Mouse (Mus musculus) layer of hippocampus, postnatal 25 days (tissue): ENCODE data around the gene Zfp618. TPM values are rescaled to one million over a fixed set of nuclear protein-coding genes. Genes with fewer than 3 reads are reported as not detected.

ENCODE experiments used
- DNase-seq, 2 experiments: peaks; one replicate each; pipeline ENCODE4 v3.0.0; 2022; ENCODE audit warnings: mixed read lengths in 2 of 2, low spot score in 1 of 2; ENCODE audit errors: extremely low spot score in 1 of 2
- total RNA-seq, 2 experiments: library from RNA; stranded (reverse); gene quantifications; 2 replicates each; pipeline ENCODE4 v1.2.3; 2021

Gene Zfp618
- 1 to 10 TPM; 2.5 to 3.4 TPM for total RNA-seq

- no peak for DNase-seq
Observed at GRCm38 (mm10) chr4:62965497-62966302, at the start of gene Zfp618. Zfp618 (plus strand) TSS chr4:62965573.

GRCm38 (mm10) chr4:62917056-62917455 is 48.3 kb upstream of the Zfp618 start:
- DNase-seq, result no peak

- no peak for DNase-seq
Observed at GRCm38 (mm10) chr4:62933798-62934197, 31.6 kb upstream of the Zfp618 start.

- DNase-seq, result no peak
Observed at GRCm38 (mm10) chr4:62935589-62936218, 29.7 kb upstream of the Zfp618 start.

GRCm38 (mm10) chr4:62941961-62942892 is 23.1 kb upstream of the Zfp618 start:
- DNase-seq, result no peak

- DNase-seq, result no peak
Observed at GRCm38 (mm10) chr4:62944326-62944879, 21.0 kb upstream of the Zfp618 start.

GRCm38 (mm10) chr4:62963806-62964205 is 1.6 kb upstream of the Zfp618 start:
- DNase-seq, result no peak

GRCm38 (mm10) chr4:62964844-62965496 is 403 bp upstream of the Zfp618 start:
- DNase-seq, result no peak

- DNase-seq, result no peak
Observed at GRCm38 (mm10) chr4:62969526-62969925, 4.2 kb downstream of the Zfp618 start.

GRCm38 (mm10) chr4:62971991-62972390 is 6.6 kb downstream of the Zfp618 start:
- DNase-seq, result no peak

- DNase-seq, result no peak
Observed at GRCm38 (mm10) chr4:62973086-62973485, 7.7 kb downstream of the Zfp618 start.

GRCm38 (mm10) chr4:62974901-62975300 is 9.5 kb downstream of the Zfp618 start:
- DNase-seq, result no peak

GRCm38 (mm10) chr4:62975541-62975940 is 10.2 kb downstream of the Zfp618 start:
- no peak for DNase-seq

- no peak for DNase-seq
Observed at GRCm38 (mm10) chr4:62977454-62977853, 12.1 kb downstream of the Zfp618 start.

GRCm38 (mm10) chr4:62978501-62978911 is 13.1 kb downstream of the Zfp618 start:
- DNase-seq, result no peak

- no peak for DNase-seq
Observed at GRCm38 (mm10) chr4:62981572-62981971, 16.2 kb downstream of the Zfp618 start.

- DNase-seq, result no peak
Observed at GRCm38 (mm10) chr4:62983556-62983955, 18.2 kb downstream of the Zfp618 start.

GRCm38 (mm10) chr4:62991336-62991735 is 26.0 kb downstream of the Zfp618 start:
- DNase-seq, result no peak

GRCm38 (mm10) chr4:62993190-62993589 is 27.8 kb downstream of the Zfp618 start:
- DNase-seq, result no peak

- DNase-seq, result no peak
Observed at GRCm38 (mm10) chr4:62997606-62998005, 32.2 kb downstream of the Zfp618 start.
